Mouse (Mus musculus) natural killer cell, adult 2 months (primary cell): ENCODE results near the gene Kat6b.
"Not testable (repeated sequence)": the region's sequence is repeated elsewhere in the genome, so short reads cannot be mapped to it uniquely, and the experiment has no call there.

ENCODE experiments used
- DNase-seq, 2 experiments: peaks; one replicate each; pipeline ENCODE4 v3.0.0; 2022; ENCODE audit warnings: low spot score in 2 of 2

Gene Kat6b

DNA sequence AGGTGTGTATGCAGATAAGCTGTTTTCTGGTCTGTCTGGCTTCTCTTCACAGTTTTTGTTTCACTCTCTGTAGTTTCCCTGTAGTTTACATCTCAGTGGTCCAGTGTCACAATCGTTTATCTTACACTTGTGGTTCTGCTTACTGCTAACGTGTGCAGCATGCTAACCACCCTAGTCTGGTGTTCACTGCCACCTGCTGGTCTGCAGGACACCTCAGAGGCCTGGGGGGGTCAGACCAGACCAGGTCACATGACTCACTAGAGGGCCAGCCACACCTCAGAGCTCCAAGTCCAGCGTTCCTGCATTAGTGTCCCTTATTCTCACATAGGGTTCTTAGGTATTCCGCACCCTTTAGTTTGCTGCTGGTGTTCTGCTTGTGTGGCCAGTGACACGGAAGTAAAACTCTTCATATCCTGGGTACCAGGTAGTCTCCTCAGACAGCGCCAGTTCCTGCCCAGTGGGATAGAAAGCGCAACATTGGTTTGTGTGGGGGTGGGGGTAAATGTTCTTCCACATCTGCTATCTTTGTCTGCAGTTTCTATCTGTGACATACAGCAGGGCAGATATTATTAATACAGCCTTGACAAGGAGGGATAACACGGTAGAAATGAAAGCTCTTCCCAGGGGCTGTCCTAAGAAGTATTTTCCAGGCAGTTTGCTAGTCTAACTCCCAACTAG is 181.4 kb downstream of the Kat6b start:
- peak in 1 of 2 experiments; percentile 12 for DNase-seq

DNA sequence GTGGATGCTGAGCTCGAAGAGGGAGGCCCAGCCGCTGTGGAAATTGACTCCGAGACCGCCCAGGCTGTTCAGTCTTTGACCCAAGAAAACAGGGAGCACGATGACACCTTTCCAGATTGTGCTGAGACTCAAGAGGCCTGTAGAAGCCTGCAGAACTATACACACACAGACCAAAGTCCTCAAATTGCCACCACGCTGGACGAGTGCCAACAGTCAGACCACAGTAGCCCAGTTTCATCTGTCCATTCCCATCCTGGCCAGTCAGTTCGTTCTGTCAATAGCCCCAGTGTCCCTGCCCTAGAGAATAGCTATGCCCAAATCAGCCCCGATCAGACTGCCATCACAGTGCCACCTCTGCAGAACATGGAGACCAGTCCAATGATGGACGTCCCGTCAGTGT is 188.0 kb downstream of the Kat6b start:
- DNase-seq = no peak

DNA sequence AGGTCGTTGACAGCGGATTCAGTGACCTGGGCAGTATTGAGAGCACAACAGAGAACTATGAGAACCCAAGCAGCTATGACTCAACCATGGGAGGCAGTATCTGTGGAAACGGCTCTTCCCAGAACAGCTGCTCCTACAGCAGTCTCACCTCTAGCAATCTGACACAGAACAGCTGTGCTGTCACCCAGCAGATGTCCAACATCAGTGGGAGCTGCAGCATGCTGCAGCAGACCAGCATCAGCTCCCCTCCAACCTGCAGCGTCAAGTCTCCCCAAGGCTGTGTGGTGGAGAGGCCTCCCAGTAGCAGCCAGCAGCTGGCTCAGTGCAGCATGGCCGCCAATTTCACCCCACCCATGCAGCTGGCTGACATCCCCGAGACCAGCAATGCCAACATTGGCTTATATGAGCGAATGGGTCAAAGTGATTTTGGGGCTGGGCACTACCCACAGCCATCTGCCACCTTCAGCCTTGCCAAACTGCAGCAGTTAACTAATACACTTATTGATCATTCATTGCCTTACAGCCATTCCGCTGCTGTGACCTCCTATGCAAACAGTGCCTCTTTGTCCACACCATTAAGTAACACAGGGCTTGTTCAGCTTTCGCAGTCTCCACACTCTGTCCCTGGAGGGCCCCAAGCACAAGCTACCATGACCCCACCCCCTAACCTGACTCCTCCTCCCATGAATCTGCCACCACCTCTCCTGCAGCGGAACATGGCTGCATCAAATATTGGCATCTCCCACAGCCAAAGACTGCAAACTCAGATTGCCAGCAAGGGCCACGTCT is 188.6 kb downstream of the Kat6b start:
- no peak for DNase-seq

DNA sequence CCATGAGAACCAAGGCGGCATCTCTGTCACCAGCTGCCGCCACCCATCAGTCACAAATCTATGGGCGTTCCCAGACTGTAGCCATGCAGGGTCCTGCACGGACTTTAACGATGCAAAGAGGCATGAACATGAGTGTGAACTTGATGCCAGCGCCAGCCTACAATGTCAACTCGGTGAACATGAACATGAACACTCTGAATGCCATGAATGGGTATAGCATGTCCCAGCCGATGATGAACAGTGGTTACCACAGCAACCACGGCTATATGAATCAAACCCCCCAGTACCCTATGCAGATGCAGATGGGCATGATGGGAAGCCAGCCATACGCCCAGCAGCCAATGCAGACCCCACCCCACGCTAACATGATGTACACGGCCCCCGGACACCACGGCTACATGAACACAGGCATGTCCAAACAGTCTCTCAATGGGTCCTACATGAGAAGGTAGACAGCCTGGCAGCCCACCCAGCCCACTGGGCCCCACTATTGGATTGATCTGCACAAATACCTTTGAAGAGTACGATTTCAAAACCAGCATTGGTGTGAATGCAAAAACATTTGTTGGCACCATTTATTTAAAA is 189.3 kb downstream of the Kat6b start:
- not testable (repeated sequence) for DNase-seq

DNA sequence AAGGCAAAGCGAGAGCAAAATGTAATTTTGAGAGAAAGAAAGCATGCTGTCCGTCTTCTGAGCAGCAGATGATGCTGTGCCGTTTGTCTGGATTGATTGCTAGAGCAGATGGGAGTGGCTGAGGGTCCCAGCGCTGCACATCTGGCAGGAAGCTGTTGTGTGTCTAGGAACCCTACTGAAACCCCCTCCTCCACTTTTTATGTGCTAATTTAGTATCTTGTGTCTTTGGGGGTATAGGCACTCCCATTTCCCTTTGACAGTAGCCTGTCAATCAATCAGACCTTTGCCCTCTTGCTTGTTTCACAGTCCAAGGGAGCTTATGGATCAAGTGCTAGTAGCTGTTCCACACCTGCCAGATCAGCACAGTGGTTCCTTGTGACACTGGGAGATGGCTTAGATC is 191.9 kb downstream of the Kat6b start:
- no peak for DNase-seq

DNA sequence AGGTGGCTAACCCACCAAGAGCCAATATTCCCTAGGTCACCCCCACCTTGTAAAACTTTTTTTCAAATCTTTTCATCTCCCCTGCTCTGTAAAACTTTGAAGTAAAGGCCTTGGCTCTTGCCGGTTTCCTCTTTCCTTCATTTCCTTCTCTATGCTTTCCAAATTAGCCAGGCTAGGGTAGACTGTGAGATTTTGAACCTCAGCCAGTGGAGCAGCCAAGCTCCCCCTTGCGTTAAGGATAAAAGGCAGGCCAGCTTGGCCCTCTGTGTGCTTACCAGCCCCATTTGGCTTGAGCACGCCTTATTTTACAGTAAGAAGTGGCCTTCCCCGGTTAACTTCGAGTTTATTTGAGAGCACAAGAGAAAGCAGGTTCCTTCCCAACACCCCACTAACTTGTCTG is 193.2 kb downstream of the Kat6b start:
- DNase-seq = no peak

DNA sequence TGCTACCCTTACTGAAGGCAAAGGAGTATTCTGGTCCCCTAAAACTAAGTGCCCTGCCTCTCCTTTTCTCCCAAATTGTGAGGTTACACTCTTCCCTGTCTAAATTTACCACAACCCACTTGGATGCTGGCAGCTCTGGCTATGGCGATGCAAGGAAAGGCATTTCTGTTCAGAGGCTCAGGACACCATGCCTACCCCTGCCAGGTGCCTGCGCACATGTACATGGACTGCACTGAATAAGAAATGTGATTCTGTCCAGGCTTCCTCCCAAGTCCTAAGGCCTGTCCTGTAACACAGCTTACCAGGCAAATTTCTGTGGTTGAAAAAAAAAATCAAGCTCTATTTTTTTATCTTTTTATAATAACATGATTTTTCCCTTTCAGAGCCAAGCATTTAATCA is 195.0 kb downstream of the Kat6b start:
- no peak for DNase-seq

DNA sequence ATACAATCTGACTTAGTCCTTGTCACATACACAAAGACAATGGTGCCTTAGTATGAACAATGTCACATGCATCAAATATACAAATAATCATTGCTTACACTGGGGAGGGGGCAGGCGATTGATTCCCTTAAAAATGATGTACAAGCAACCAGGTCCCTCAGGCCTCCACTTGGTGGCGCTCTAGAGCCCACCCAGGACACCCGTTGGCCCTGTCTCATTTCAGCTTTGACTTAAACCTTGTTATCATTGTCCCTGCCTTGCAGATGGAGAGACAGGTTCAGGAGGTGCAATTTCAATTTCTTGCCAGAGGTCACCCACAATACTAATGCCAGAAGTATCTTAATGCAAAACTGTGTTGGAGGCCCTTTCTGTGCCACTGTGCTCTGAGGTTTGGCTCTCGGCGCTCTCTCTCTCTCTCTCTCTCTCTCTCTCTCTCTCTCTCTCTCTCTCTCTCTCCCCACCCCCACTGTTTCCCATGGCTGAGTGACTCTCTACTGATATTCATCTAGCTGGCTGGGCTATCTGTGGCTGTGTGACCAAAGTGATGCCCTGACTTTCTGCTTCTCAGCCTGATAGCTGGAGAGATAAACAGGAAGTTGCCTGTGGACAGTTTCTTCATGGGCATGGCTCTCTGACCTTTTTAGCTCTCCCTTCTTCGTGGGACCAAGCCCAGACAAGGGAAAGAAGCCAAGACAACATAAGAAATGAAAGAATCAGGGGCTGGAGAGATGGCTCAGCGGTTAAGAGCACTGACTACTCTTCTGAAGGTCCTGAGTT is 197.5 kb downstream of the Kat6b start:
- DNase-seq = peak; percentile 37 to 56

DNA sequence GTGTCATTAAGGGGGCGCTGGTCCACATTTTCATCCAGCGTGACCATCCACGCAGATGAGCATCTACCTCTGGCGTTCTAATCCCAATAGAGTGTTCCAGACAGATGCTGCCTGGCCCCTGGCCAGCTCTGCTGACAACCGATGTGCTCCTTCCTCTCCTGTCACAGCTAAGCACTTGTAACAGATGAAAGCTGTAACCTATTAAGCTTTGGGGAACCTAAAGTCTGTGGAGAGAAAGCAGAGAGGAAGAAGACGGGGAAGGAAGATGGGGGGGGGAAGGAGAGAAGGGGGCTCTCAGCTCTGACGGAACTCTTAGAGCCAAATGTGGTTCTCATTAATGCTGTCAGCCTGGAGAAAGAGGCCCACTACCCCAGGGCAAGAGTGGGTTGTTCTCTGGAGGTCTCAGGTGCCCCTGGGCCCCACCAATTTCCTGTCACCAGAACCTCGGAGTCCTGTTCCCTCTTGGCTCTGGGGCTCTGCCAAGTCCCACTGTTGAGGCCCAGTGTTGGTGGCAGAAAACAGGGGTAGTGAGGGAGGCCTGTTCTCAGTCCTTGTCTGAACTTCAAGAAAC is 198.5 kb downstream of the Kat6b start:
- no peak for DNase-seq

DNA sequence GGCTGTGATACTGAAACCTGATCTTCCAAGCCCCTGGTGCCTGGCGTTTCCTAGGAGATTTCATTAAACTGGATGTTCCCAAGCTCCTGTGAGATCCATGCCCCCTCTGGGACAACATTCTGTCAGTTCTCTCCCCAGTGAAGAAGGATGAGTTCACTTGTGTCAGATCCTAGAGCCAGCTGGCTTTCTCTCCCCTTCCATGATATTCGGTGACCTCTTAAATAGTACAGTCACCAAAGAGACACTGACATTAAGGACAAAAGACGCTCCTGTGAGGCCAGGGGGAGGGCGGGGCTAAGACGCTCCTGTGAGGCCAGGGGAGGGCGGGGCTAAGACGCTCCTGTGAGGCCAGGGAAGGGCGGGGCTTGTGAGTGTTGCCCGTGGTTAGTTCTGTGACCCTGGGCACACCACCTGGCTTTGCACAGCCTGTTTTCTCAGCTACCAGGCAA is 201.5 kb downstream of the Kat6b start:
- peak; percentile 68 to 74 for DNase-seq

DNA sequence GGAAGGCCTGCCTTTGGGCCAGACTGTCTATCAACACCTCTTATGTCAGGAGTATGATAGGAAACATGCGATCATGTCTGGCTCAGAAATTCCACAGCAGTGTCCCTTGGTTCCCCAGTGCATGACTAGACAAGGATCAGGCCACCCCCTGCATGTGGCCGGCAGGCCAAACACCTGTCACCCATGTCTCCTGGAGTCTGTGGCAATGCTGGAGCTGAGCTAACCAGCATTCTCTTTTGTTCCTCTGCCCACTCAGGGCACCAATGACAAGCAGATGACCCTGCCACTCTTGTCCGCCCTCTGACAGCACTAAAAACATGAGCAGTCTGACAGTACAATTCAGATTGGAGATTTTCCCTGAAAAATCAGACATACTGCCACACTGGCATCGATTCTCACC is 202.6 kb downstream of the Kat6b start:
- DNase-seq = no peak

DNA sequence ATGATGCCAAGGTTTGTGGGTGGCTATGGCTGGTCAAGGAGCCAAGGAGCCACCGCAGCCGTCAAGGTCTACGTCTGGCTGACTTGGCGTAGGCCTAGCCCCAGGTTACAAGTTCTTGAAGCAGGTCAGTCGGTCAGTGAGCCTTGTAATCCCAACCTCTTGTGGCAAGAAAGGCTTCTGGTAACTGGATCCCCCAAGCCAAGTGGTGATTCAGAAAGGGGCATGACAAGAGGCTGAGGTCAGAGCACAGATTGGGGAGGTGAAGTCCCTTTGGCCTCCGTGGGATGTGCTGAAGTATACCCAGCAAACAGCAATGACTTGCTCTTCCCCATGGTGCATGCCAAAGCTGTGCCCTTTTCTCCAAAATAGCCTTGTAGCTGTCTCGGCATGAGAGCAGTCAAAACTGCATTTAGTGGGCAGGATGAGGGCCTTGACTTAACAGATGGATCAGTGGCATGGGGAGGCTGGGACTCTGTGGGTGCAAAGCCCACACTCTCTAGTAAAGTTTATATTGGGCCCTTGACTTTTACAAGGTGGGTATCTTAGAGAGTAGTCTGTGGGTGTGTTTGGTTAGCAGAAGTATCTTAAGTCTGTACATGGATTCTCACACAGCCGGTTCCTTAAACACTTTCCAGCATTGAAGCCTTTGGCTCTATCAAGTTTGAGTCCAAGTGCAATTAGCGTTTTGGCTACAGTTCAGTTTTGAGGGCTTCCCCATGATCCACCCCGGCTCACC is 204.3 kb downstream of the Kat6b start:
- DNase-seq = no peak

DNA sequence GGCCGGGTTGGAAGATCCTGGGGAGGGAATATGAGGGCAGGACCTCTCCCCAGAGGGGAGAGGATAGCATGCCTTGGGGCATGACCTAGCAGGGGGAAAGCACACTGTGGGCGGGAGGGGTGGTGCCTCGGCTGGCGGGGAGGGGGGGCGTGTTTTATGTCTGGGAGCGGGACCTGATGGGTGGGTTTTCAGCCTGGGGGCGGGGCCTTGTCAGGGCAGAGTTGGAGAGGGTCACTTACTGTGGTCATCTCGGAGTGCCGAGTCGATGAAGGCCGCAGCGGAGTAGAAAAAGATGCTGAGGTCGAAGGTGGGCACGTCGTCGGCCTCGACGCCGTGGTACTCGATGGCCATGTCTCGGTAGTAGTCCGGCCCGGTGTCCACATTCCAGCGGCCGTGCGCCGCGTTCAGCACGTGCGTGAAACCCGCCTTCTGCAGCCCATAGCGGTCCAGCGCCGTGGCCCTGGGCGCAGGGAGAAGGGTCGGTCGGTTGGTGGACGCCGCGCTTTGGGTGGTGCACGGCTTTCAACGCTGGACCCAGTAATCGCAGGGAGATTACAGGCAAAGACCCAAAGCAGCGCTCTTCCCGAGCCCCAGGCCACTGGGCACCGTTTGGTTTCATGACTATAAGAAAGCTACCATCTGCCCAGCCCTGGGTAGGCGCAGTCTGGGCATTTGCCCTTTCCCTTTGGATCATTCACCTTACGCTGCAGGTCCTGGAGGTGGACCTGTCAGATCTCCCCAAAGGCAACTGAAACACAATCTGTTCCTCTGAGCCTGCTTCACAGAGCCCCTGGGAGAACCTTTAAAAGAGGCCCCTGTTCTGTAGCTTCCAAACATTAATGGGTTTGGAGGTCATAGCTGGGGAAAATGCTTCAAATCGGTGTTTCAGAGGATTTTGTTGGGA is 205.4 kb downstream of the Kat6b start:
- no peak for DNase-seq

DNA sequence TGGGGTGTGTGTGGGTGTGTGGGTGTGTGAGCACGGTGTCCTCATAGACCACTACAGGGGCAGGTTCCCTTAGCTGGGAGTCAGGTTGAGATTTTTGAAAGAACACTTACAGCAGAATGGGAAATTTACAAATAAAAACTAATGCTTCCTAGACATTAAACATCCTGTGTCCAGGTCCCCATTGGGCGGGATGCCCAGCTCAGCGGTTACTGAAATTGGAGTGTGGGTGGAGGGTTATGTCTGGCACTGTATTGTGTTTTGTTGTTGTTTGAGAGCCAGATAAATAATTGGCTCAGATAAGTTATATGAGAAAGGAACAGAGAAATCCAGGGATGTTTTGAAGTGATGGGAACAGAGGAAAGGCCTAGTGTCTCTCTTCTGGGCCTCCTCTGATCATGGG is 209.8 kb downstream of the Kat6b start:
- DNase-seq = no peak

DNA sequence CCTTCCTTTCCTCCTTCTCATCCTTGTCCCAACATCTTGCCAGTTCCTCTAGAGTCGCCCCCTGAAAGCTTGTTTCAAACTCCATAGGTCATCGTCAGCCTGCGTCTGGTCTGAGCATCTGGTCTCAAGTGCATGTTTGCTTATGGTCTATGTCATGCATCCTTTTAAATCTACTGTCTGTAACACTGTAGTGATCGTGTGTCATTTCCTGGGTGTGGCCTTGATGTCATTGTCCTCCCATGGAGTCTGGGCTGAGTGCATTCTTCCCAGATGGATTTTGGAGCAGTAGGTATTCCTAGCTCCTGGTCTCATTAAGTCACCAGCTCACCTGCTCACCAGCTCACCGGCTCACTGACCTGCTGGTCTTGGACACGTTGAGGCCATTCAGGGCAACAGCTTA is 213.8 kb downstream of the Kat6b start:
- DNase-seq = no peak

DNA sequence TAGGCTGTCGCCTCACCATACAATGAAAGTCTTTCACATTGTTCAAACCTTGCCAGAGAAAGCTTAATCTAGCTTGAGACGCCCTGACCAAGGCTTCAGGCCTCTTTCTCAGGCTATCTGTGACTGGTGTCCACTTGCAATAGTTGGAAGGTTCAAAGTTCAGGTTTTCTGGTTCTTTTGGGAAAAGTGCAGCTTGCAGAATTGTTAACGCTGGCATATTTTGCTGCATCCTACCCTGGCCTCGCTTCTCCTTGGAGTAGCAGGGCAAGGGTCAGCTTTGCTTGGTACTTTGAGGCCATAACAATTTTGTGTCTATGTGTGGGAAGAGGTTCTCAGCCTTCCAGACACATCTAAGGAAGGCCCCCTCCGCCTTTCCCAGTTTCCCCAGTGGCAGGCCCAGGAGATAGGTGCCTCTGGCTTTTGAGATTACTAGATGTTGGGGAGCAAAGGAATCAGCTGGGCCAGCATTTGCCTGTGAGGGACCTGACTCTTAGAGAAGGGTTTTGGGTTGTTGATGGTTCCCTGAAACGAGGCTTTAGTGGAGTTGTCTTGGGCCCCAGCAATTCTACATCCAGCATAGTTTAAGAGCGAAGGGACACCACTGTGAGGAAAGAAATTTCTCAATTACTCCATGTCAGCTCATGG is 215.1 kb downstream of the Kat6b start:
- no peak for DNase-seq

DNA sequence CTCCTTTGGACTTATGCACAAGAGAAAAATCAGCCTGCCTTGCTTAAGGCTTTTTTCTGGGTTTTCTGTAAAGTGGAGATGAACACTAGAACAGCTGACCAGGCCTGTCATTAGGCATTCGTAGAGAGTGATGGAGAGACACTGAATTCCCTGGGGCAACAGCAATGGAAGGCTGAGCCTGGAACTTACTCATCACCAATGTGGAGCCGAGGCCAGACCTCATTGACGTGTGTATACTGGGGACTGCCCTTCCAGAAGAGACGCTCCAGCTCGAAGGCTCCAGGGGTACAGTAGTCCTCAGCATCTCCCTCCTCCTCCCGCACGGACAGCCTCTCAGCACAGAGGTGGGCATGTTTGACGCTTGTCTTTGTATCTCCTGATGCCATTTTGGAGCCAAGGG is 221.5 kb downstream of the Kat6b start:
- no peak for DNase-seq

DNA sequence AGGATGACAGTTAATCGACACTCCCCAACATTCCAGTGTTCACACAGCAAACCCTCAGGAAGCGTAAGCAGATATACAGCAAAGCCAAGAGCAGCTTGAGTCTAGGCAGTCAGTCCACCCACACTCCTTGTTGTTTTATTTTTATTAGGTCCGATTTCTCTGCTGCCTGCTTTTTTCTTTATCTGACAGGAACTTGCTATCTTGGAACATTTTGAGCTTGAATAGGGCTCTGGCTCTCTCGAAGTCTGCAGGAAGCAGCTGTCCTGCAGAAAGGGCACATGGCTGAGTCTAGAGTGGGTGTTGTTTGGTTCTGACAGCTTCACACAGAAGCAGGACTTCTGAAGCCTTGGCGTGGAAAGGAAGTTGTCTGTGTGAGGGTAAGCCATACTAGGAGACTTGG is 222.0 kb downstream of the Kat6b start:
- DNase-seq = no peak

DNA sequence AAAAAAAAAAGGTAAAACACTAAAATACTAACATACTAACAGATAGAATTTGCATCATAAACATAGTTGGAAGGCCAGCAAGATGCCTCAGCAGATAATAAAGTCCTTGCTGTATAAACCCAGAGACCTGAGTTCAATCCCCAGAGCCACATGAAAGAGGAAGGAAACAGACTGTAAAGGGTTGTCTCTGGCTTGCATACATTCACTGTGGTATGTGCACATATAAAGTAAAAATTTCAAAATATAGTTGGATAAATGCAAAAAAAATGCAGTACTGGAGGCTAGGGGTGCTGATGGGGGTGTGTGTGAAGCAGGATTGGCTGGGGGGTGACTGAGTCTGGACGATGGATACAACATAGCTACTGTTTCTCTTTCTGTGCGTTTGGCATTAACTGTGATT is 224.2 kb downstream of the Kat6b start:
- no peak for DNase-seq
